Mouse (Mus musculus) intestine, postnatal 0 days (tissue): ENCODE data around the gene Rad23a. TPM values are rescaled to one million over a fixed set of nuclear protein-coding genes. Genes with fewer than 3 reads are reported as not detected.

Experiments used
- ATAC-seq: fragments of 200-750 bp; cut with Nextera tagmentation; 2 replicates; pipeline ENCODE4 v1.8.0; 2017; ENCODE audit warnings: mild to moderate bottlenecking, moderate TSS enrichment, moderate library complexity
- H3K27ac ChIP-seq: fragments of 300-500 bp; sonication (generic); 2 replicates; pipeline ENCODE4 v1.5.1; 2014; ENCODE audit warnings: mild to moderate bottlenecking, low read depth, low read length, moderate library complexity
- H3K27me3 ChIP-seq: fragments of 300-500 bp; sonication (generic); replicated peaks from 2 replicates; pipeline ENCODE4 v1.6.1; 2014; ENCODE audit warnings: low read length, mixed read lengths; ENCODE audit not compliant: control insufficient read depth, insufficient read depth
- H3K36me3 ChIP-seq: fragments of 300-500 bp; sonication (generic); 2 replicates; pipeline ENCODE4 v1.6.1; 2014; ENCODE audit warnings: mild to moderate bottlenecking, moderate library complexity; ENCODE audit not compliant: control insufficient read depth, insufficient read depth
- H3K4me1 ChIP-seq: fragments of 300-500 bp; sonication (generic); replicated peaks from 2 replicates; pipeline ENCODE4 v1.6.1; 2014; ENCODE audit warnings: antibody characterized with exemption, low read length, mixed read lengths; ENCODE audit not compliant: control insufficient read depth, insufficient read depth
- H3K4me2 ChIP-seq: fragments of 300-500 bp; sonication (generic); replicated peaks from 2 replicates; pipeline ENCODE4 v1.6.1; 2014; ENCODE audit warnings: low read depth, mild to moderate bottlenecking, moderate library complexity
- H3K4me3 ChIP-seq: fragments of 300-500 bp; sonication (generic); 2 replicates; pipeline ENCODE4 v1.5.1; 2014; ENCODE audit warnings: low read depth, low read length
- H3K9ac ChIP-seq: fragments of 300-500 bp; sonication (generic); 2 replicates; pipeline ENCODE4 v1.6.1; 2014; ENCODE audit warnings: mild to moderate bottlenecking, low read depth, low read length
- H3K9me3 ChIP-seq: fragments of 300-500 bp; sonication (generic); 2 replicates; pipeline ENCODE4 v1.6.1; 2016; ENCODE audit warnings: mixed run types; ENCODE audit not compliant: control insufficient read depth
- CTCF ChIP-seq: sonication (generic); IDR thresholded peaks from 2 replicates; pipeline ENCODE4 v1.5.1; 2016; ENCODE audit warnings: low read depth, mild to moderate bottlenecking, control low read depth, antibody characterized with exemption, moderate library complexity
- WGBS: fragments of 180-500 bp; shearing (Covaris S2); extraction: QIAGEN DNeasy Blood & Tissue Kit; methylation state at CpG from one replicate; pipeline ENCODE4 v1.1.7; 2014; 5-methylcytosine and 5-hydroxymethylcytosine counted together
- polyA plus RNA-seq: library from polyadenylated mRNA; unstranded; fragments of >200 nt; fragmentation: Nextera tagmentation; extraction: Ambion mirVana; gene quantifications from 2 replicates; pipeline ENCODE4 v1.2.1, GENCODE M21; 2015

Gene Rad23a
- polyA plus RNA-seq, 1 experiment from 2014 or later, result 67.8 TPM

GRCm38 (mm10) chr8:84816117-84816516, 24.3 kb downstream of the Rad23a start:
- Histone ChIP-seq H3K27me3 (peaks cover 27% of the 10 kb centered on the region), H3K9ac (no peak overlapping the region), H3K36me3 (no peaks in the 10 kb centered on the region), H3K4me2 (no peak overlapping the region), H3K4me3 (no peak overlapping the region), H3K27ac (no peak overlapping the region), H3K4me1 (no peaks in the 10 kb centered on the region), H3K9me3 (no peaks in the 10 kb centered on the region)
- TF ChIP-seq CTCF, result no peak
- ATAC-seq, result no peak
- WGBS, result 78% methylated on average over 17 of the region's 17 CpGs

- no peaks in the 10 kb centered on the region for H3K36me3 ChIP-seq
- H3K4me2 ChIP-seq, result no peak overlapping the region
- H3K27me3 ChIP-seq, result peaks cover 33% of the 10 kb centered on the region
- peak; percentile 56; the same call in 1 of the 2 replicates for ATAC-seq
- WGBS, result 13% methylated on average over 9 of the region's 9 CpGs
- H3K4me1 ChIP-seq, result no peaks in the 10 kb centered on the region
- peak; percentile 97 for TF ChIP-seq CTCF
- 0 out of 2 replicates have a peak overlapping the region, but pooled peaks have one; percentile 21 for H3K27ac ChIP-seq
- no peak overlapping the region for H3K4me3 ChIP-seq
- no peaks in the 10 kb centered on the region for H3K9me3 ChIP-seq
- no peak overlapping the region for H3K9ac ChIP-seq
Measured at GRCm38 (mm10) chr8:84815547-84815946, 24.9 kb downstream of the Rad23a start.

- 0 out of 2 replicates have a peak, but pooled peaks have one; percentile 11 for ATAC-seq
- no peak for TF ChIP-seq CTCF
- WGBS, result 47% methylated on average over 19 of the region's 19 CpGs
- H3K36me3 ChIP-seq, result no peaks in the 10 kb centered on the region
- peaks cover 36% of the 10 kb centered on the region for H3K27me3 ChIP-seq
- no peak overlapping the region for H3K4me2 ChIP-seq
- H3K9ac ChIP-seq, result no peak overlapping the region
- H3K4me1 ChIP-seq, result no peaks in the 10 kb centered on the region
- H3K4me3 ChIP-seq, result no peak overlapping the region
- H3K27ac ChIP-seq, result 0 out of 2 replicates have a peak overlapping the region, but pooled peaks have one; percentile 21
- H3K9me3 ChIP-seq, result no peaks in the 10 kb centered on the region
Measured at GRCm38 (mm10) chr8:84814555-84815441, 25.7 kb downstream of the Rad23a start.

GRCm38 (mm10) chr8:84814240-84814554, 26.3 kb downstream of the Rad23a start:
- TF ChIP-seq CTCF, result no peak
- Histone ChIP-seq H3K4me3 (no peak overlapping the region), H3K4me1 (no peaks in the 10 kb centered on the region), H3K9me3 (no peaks in the 10 kb centered on the region), H3K27me3 (peaks cover 42% of the 10 kb centered on the region), H3K4me2 (no peak overlapping the region), H3K36me3 (no peaks in the 10 kb centered on the region), H3K9ac (no peak overlapping the region), H3K27ac (no peak overlapping the region)
- WGBS, result 83% methylated on average over 11 of the region's 11 CpGs
- no peak for ATAC-seq

- WGBS, result 74% methylated on average over 3 of the region's 3 CpGs
- Histone ChIP-seq H3K4me3 (no peak overlapping the region), H3K4me2 (no peak overlapping the region), H3K4me1 (no peaks in the 10 kb centered on the region), H3K27ac (no peak overlapping the region), H3K27me3 (peaks cover 42% of the 10 kb centered on the region), H3K9me3 (no peaks in the 10 kb centered on the region), H3K36me3 (no peaks in the 10 kb centered on the region), H3K9ac (no peak overlapping the region)
- no peak for ATAC-seq
- no peak for TF ChIP-seq CTCF
Measured at GRCm38 (mm10) chr8:84813830-84814229, 26.6 kb downstream of the Rad23a start.

- Histone ChIP-seq H3K4me2 (no peak overlapping the region), H3K36me3 (no peaks in the 10 kb centered on the region), H3K27ac (no peak overlapping the region), H3K27me3 (peaks cover 42% of the 10 kb centered on the region), H3K9me3 (no peaks in the 10 kb centered on the region), H3K4me1 (no peaks in the 10 kb centered on the region), H3K4me3 (no peak overlapping the region), H3K9ac (no peak overlapping the region)
- ATAC-seq, result no peak
- TF ChIP-seq CTCF, result peak; percentile 87
- 3% methylated on average over 5 of the region's 5 CpGs for WGBS
Measured at GRCm38 (mm10) chr8:84813059-84813458, 27.4 kb downstream of the Rad23a start.
